Mouse (Mus musculus): Measurements from ENCODE around the gene Ppdpf. TPM values are rescaled to one million over a fixed set of nuclear protein-coding genes. Genes with fewer than 3 reads are reported as not detected.
"Not testable (repeated sequence)": the region's sequence is repeated elsewhere in the genome, so short reads cannot be mapped to it uniquely, and the experiment has no call there.

Ppdpf gene
- polyA plus RNA-seq, 1 experiment from 2014 or later, result 101 TPM

DNA sequence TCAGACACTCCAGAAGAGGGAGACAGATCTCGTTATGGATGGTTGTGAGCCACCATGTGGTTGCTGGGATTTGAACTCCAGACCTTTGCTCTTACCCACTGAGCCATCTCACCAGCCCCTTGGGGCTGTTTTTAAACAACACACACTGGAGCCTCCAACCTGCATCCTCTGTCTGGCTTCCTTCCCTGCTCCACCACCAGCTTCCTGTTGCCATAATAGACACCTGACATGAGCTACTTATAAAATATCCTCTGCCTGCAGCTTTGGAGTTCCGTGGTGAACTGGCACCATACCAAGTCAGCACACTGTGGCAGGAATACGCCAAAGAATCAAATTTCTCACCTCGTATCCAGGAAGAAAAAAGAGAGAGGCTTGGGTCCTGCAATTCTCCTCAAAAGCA is 26.2 kb upstream of the Ppdpf start:
- no peak overlapping the region for H3K4me2 ChIP-seq
- no peak for ATAC-seq (ENCODE audit: low read depth)
- H3K4me3 ChIP-seq (replicated peaks), result no peak overlapping the region
- WGBS (ENCODE audit: insufficient replicate concordance), result 46% methylated on average over 4 of the region's 4 CpGs
- H3K36me3 ChIP-seq, result no peaks in the 10 kb centered on the region
- no peak overlapping the region for H3K27ac ChIP-seq
- H3K9ac ChIP-seq, result no peak overlapping the region
- DNase-seq, result no peak
- H3K4me1 ChIP-seq (replicated peaks), result no peaks in the 10 kb centered on the region
- no peaks in the 10 kb centered on the region for H3K9me3 ChIP-seq (replicated peaks)
- peaks cover 49% of the 10 kb centered on the region for H3K27me3 ChIP-seq

- no peaks in the 10 kb centered on the region for H3K9me3 ChIP-seq (replicated peaks)
- DNase-seq (no peak), ATAC-seq (ENCODE audit: low read depth) (no peak)
- no peak overlapping the region for H3K4me2 ChIP-seq
- no peak overlapping the region for H3K9ac ChIP-seq
- no peaks in the 10 kb centered on the region for H3K36me3 ChIP-seq
- WGBS (ENCODE audit: insufficient replicate concordance), result 71% methylated on average over 5 of the region's 5 CpGs
- peaks cover 15% of the 10 kb centered on the region; the same call in 1 of the 2 replicates for H3K27me3 ChIP-seq
- no peak overlapping the region for H3K27ac ChIP-seq
- H3K4me1 ChIP-seq (replicated peaks), result no peaks in the 10 kb centered on the region
- H3K4me3 ChIP-seq (replicated peaks), result no peak overlapping the region
Measured at GRCm38 (mm10) chr2:181166469-181166868, 20.6 kb upstream of the Ppdpf start.

- H3K4me2 ChIP-seq, result no peak overlapping the region
- no peak overlapping the region for H3K9ac ChIP-seq
- no peaks in the 10 kb centered on the region for H3K9me3 ChIP-seq (replicated peaks)
- H3K4me1 ChIP-seq (replicated peaks), result no peaks in the 10 kb centered on the region
- no peak overlapping the region for H3K4me3 ChIP-seq (replicated peaks)
- DNase-seq, result no peak
- no peaks in the 10 kb centered on the region for H3K36me3 ChIP-seq
- peaks cover 10% of the 10 kb centered on the region; the same call in 1 of the 2 replicates for H3K27me3 ChIP-seq
- no peak overlapping the region for H3K27ac ChIP-seq
- ATAC-seq (ENCODE audit: low read depth), result no peak
- WGBS (ENCODE audit: insufficient replicate concordance), result 58% methylated on average over 3 of the region's 3 CpGs
Measured at GRCm38 (mm10) chr2:181174646-181175045, 12.4 kb upstream of the Ppdpf start.

DNA sequence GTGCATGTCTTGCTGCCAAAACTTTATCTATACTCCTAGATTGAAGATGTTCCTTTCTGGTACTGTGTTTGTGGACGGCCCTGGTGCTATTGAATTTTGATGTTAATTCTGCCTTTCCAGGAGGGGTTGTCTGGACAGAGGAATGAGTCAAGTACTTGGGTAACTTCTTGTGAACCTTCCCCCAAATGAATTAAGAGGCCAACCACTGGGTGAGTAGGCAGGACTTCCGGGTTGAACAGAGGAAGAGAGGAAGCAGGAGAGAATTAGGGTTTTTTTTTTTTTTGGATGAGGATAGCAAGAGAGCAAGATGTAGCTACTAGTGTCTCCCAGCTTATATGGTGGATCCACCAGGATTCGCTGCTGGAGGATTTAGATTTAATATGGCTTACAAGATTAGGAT is 9.0 kb upstream of the Ppdpf start:
- DNase-seq, result no peak
- no peaks in the 10 kb centered on the region for H3K9me3 ChIP-seq (replicated peaks)
- no peaks in the 10 kb centered on the region for H3K4me1 ChIP-seq (replicated peaks)
- no peaks in the 10 kb centered on the region for H3K36me3 ChIP-seq
- H3K4me2 ChIP-seq, result no peak overlapping the region
- no peak for ATAC-seq (ENCODE audit: low read depth)
- H3K27me3 ChIP-seq, result peaks cover 10% of the 10 kb centered on the region; the same call in 1 of the 2 replicates
- no peak overlapping the region for H3K4me3 ChIP-seq (replicated peaks)
- WGBS (ENCODE audit: insufficient replicate concordance), result 52% methylated on average over 3 of the region's 3 CpGs
- H3K27ac ChIP-seq, result no peak overlapping the region
- no peak overlapping the region for H3K9ac ChIP-seq

DNA sequence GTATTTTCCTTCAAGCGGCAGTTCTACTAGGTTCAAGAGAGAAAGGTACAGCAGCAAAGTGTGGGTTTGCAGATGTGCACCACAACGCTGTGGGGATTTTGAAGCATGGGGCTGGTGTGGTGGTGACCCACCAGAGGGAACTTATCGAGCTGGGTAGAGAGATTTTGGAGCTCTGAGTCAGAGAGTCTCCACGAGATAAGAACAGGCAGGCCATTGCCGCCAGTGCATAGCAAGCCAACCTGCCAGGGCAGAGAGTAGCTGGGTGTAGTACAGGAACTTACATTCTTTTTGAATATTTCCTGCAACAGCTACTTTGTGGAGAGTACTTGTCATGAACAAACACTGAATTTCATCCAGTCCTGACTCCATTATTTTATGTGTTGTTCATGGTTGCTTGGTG is 8.6 kb upstream of the Ppdpf start:
- H3K27me3 ChIP-seq, result peaks cover 10% of the 10 kb centered on the region; the same call in 1 of the 2 replicates
- H3K36me3 ChIP-seq, result no peaks in the 10 kb centered on the region
- no peak overlapping the region for H3K4me3 ChIP-seq (replicated peaks)
- no peak overlapping the region for H3K9ac ChIP-seq
- H3K4me1 ChIP-seq (replicated peaks), result no peaks in the 10 kb centered on the region
- no peaks in the 10 kb centered on the region for H3K9me3 ChIP-seq (replicated peaks)
- WGBS (ENCODE audit: insufficient replicate concordance), result 41% methylated on average over 5 of the region's 5 CpGs
- no peak overlapping the region for H3K4me2 ChIP-seq
- DNase-seq (no peak), ATAC-seq (ENCODE audit: low read depth) (no peak)
- no peak overlapping the region for H3K27ac ChIP-seq

- Histone ChIP-seq H3K4me3 (replicated peaks) (no peak overlapping the region), H3K27ac (no peak overlapping the region), H3K36me3 (no peaks in the 10 kb centered on the region), H3K4me1 (replicated peaks) (no peaks in the 10 kb centered on the region), H3K9ac (no peak overlapping the region), H3K4me2 (no peak overlapping the region), H3K27me3 (peaks cover 7% of the 10 kb centered on the region; the same call in 1 of the 2 replicates), H3K9me3 (replicated peaks) (no peaks in the 10 kb centered on the region)
- ATAC-seq (ENCODE audit: low read depth) (no peak), DNase-seq (no peak)
- 64% methylated on average over 6 of the region's 6 CpGs for WGBS (ENCODE audit: insufficient replicate concordance)
Measured at GRCm38 (mm10) chr2:181180898-181181297, 6.1 kb upstream of the Ppdpf start.

- no peaks in the 10 kb centered on the region for H3K27me3 ChIP-seq
- H3K27ac ChIP-seq, result peak overlapping the region; percentile 80
- DNase-seq (peak; percentile 79), ATAC-seq (ENCODE audit: low read depth) (peak; percentile 75)
- peak overlapping the region; percentile 82 for H3K4me3 ChIP-seq (replicated peaks)
- no peaks in the 10 kb centered on the region for H3K9me3 ChIP-seq (replicated peaks)
- under 1% methylated on average over 14 of the region's 14 CpGs for WGBS (ENCODE audit: insufficient replicate concordance)
- peak overlapping the region; percentile 68 for H3K9ac ChIP-seq
- peaks cover 28% of the 10 kb centered on the region for H3K4me1 ChIP-seq (replicated peaks)
- peak overlapping the region; percentile 98 for H3K4me2 ChIP-seq
- no peaks in the 10 kb centered on the region for H3K36me3 ChIP-seq
Measured at GRCm38 (mm10) chr2:181186635-181187034, 412 bp upstream of the Ppdpf start.

GRCm38 (mm10) chr2:181188681-181189080 is 1.6 kb downstream of the Ppdpf start:
- no peak for ATAC-seq (ENCODE audit: low read depth)
- peak overlapping the region; percentile 70 for H3K27ac ChIP-seq
- H3K9ac ChIP-seq, result peak overlapping the region; percentile 88

GRCm38 (mm10) chr2:181189321-181189720 is 2.3 kb downstream of the Ppdpf start:
- Histone ChIP-seq H3K4me2 (no peak overlapping the region), H3K27ac (peak overlapping the region; percentile 70), H3K9ac (0 out of 2 replicates have a peak overlapping the region, but pooled peaks have one; percentile 88), H3K27me3 (peaks cover 7% of the 10 kb centered on the region), H3K36me3 (no peaks in the 10 kb centered on the region), H3K9me3 (replicated peaks) (no peaks in the 10 kb centered on the region), H3K4me1 (replicated peaks) (peaks cover 28% of the 10 kb centered on the region), H3K4me3 (replicated peaks) (no peak overlapping the region)
- no peak for DNase-seq
- WGBS (ENCODE audit: insufficient replicate concordance), result 67% methylated on average over 1 of the region's 1 CpGs
- no peak for ATAC-seq (ENCODE audit: low read depth)

More at GRCm38 (mm10) chr2:181188681-181189080, 1.6 kb downstream of the Ppdpf start:
- H3K4me2 ChIP-seq, result peak overlapping the region; percentile 98
- no peaks in the 10 kb centered on the region for H3K9me3 ChIP-seq (replicated peaks)
- peaks cover 4% of the 10 kb centered on the region; the same call in 1 of the 2 replicates for H3K27me3 ChIP-seq
- no peak for DNase-seq
- 72% methylated on average over 2 of the region's 2 CpGs for WGBS (ENCODE audit: insufficient replicate concordance)
- no peaks in the 10 kb centered on the region for H3K36me3 ChIP-seq
- peaks cover 28% of the 10 kb centered on the region for H3K4me1 ChIP-seq (replicated peaks)
- peak overlapping the region; percentile 82; the same call in 1 of the 2 replicates for H3K4me3 ChIP-seq (replicated peaks)

DNA sequence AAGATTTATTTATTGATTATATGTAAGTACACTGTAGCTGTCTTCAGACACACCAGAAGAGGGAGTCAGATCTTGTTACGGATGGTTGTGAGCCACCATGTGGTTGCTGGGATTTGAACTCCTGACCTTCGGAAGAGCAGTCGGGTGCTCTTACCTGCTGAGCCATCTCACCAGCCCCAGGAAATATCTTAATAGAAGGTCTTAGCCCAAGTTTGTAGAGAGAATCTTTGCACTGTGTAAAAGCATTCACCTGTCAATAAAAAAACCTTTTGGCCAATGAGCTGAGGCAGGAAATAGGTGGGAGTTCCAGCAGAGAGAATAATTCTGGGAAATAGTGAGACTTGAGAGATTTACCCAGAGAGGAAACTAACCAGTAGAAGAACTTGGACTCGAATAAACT is 4.3 kb downstream of the Ppdpf start:
- H3K9me3 ChIP-seq (replicated peaks); H3K9ac ChIP-seq; DNase-seq; ATAC-seq (ENCODE audit: low read depth); H3K4me2 ChIP-seq; H3K4me3 ChIP-seq (replicated peaks); H3K27ac ChIP-seq; H3K36me3 ChIP-seq: not testable (repeated sequence)
- Histone ChIP-seq H3K4me1 (replicated peaks) (peaks cover 32% of the 10 kb centered on the region), H3K27me3 (peaks cover 21% of the 10 kb centered on the region)
- WGBS (ENCODE audit: insufficient replicate concordance), result 53% methylated on average over 4 of the region's 4 CpGs

DNA sequence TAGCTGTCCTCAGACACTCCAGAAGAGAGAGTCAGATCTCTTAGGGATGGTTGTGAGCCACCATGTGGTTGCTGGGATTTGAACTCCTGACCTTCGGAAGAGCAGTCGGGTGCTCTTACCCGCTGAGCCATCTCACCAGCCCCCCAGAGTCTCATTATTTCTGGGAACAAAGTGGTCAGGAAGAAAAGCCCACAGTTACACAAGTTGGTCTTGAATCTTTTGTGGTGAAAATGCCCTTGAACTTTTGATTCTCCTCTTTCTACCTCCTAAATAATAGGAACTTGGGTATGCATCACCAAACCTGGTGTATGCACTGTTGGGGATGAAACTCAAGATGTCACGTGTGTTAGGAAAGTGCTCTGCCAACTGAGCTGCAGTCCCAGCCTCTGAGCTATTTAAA is 4.9 kb downstream of the Ppdpf start:
- no peaks in the 10 kb centered on the region for H3K36me3 ChIP-seq
- DNase-seq (no peak), ATAC-seq (ENCODE audit: low read depth) (no peak)
- H3K9me3 ChIP-seq (replicated peaks), result no peaks in the 10 kb centered on the region
- no peak overlapping the region for H3K4me2 ChIP-seq
- H3K4me1 ChIP-seq (replicated peaks), result peaks cover 34% of the 10 kb centered on the region
- H3K9ac ChIP-seq, result no peak overlapping the region
- no peak overlapping the region for H3K4me3 ChIP-seq (replicated peaks)
- 64% methylated on average over 4 of the region's 4 CpGs for WGBS (ENCODE audit: insufficient replicate concordance)
- peaks cover 21% of the 10 kb centered on the region for H3K27me3 ChIP-seq
- no peak overlapping the region for H3K27ac ChIP-seq

- ATAC-seq (ENCODE audit: low read depth), result no peak
- Histone ChIP-seq H3K4me2 (no peak overlapping the region), H3K4me1 (replicated peaks) (peaks cover 37% of the 10 kb centered on the region), H3K9ac (no peak overlapping the region), H3K27me3 (peaks cover 22% of the 10 kb centered on the region), H3K4me3 (replicated peaks) (no peak overlapping the region), H3K36me3 (no peaks in the 10 kb centered on the region), H3K9me3 (replicated peaks) (no peaks in the 10 kb centered on the region), H3K27ac (no peak overlapping the region)
- 50% methylated on average over 3 of the region's 3 CpGs for WGBS (ENCODE audit: insufficient replicate concordance)
- no peak for DNase-seq
Measured at GRCm38 (mm10) chr2:181193044-181193443, 6.0 kb downstream of the Ppdpf start.

All from liver, embryonic 13.5 days (tissue).